Mouse (Mus musculus) liver, postnatal 0 days (tissue): ENCODE data around the gene Efna1.

Experiments
- CTCF ChIP-seq: sonication (generic); IDR thresholded peaks from 2 replicates; pipeline ENCODE4 v1.5.1; 2016; ENCODE audit warnings: antibody characterized with exemption, low read depth
- EP300 ChIP-seq: IDR thresholded peaks from 2 replicates; pipeline ENCODE4 v1.6.1; 2016; ENCODE audit warnings: antibody characterized with exemption, low read depth, mild to moderate bottlenecking

DNA sequence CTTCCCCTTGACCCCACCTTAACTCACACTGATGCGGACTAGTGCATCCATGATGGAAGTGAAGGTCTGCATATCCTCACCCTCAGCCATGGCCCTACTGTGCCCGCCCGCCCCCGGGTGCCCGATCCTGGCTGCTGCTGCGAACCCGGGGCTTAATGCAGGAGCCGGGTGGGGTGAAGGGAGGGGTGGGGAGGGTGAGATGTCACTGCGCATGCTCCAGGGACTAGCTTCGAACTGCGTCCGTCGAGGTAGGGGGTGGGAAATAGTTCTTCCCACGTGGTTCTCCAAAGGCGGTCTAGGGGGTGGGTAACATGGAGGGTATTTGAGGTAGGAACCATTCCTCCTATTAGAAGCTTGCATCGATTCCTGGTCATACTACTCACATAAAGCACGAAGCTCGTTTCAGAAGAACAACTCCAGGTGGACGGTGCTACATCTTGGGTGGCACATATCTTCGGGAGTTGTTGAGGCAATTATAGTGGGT lies 35.2 kb downstream of the Efna1 start, which contains the start of gene Krtcap2:
- TF ChIP-seq CTCF (no peak), EP300 (no peak)
